Mouse (Mus musculus): Measurements from ENCODE around the gene Wdr90. TPM values are rescaled to one million over a fixed set of nuclear protein-coding genes. Genes with fewer than 3 reads are reported as not detected.
"Not testable (repeated sequence)": the region's sequence is repeated elsewhere in the genome, so short reads cannot be mapped to it uniquely, and the experiment has no call there.

Gene Wdr90
- polyA plus RNA-seq, 1 experiment from 2014 or later, result 13.1 TPM

GRCm38 (mm10) chr17:25808028-25808427, 53.3 kb downstream of the Wdr90 start:
- peaks cover 37% of the 10 kb centered on the region for H3K4me1 ChIP-seq (ENCODE audit: control insufficient read depth, insufficient read depth, low read depth, low read length)
- 19% methylated on average over 5 of the region's 5 CpGs for WGBS
- ATAC-seq, result peak; percentile 12; the same call in 1 of the 2 replicates

GRCm38 (mm10) chr17:25807452-25807851, 53.8 kb downstream of the Wdr90 start:
- H3K4me2 ChIP-seq (ENCODE audit: low read length); H3K9ac ChIP-seq (ENCODE audit: low read depth, low read length); H3K9me3 ChIP-seq (ENCODE audit: control insufficient read depth, low read length); H3K36me3 ChIP-seq (ENCODE audit: control insufficient read depth, insufficient read depth, low read length); H3K4me3 ChIP-seq (ENCODE audit: low read length); H3K27me3 ChIP-seq (replicated peaks; ENCODE audit: control insufficient read depth, insufficient read depth, low read length); ATAC-seq; H3K27ac ChIP-seq (ENCODE audit: low read depth, low read length): not testable (repeated sequence)
- 46% methylated on average over 2 of the region's 2 CpGs for WGBS
- H3K4me1 ChIP-seq (ENCODE audit: control insufficient read depth, insufficient read depth, low read depth, low read length), result peaks cover 37% of the 10 kb centered on the region

More at GRCm38 (mm10) chr17:25808028-25808427, 53.3 kb downstream of the Wdr90 start:
- H3K4me3 ChIP-seq (ENCODE audit: low read length), result peak overlapping the region; percentile 81
- H3K36me3 ChIP-seq (ENCODE audit: control insufficient read depth, insufficient read depth, low read length), result no peaks in the 10 kb centered on the region
- H3K9me3 ChIP-seq (ENCODE audit: control insufficient read depth, low read length), result no peaks in the 10 kb centered on the region
- H3K9ac ChIP-seq (ENCODE audit: low read depth, low read length), result peak overlapping the region; percentile 90
- peak overlapping the region; percentile 97 for H3K27ac ChIP-seq (ENCODE audit: low read depth, low read length)
- H3K4me2 ChIP-seq (ENCODE audit: low read length), result peak overlapping the region; percentile 82
- H3K27me3 ChIP-seq (replicated peaks; ENCODE audit: control insufficient read depth, insufficient read depth, low read length), result no peaks in the 10 kb centered on the region

GRCm38 (mm10) chr17:25806507-25806906, 54.8 kb downstream of the Wdr90 start:
- H3K4me1 ChIP-seq (ENCODE audit: control insufficient read depth, insufficient read depth, low read depth, low read length), result peaks cover 36% of the 10 kb centered on the region
- H3K9ac ChIP-seq (ENCODE audit: low read depth, low read length), result no peak overlapping the region
- no peaks in the 10 kb centered on the region for H3K36me3 ChIP-seq (ENCODE audit: control insufficient read depth, insufficient read depth, low read length)
- WGBS, result 88% methylated on average over 4 of the region's 4 CpGs
- H3K4me2 ChIP-seq (ENCODE audit: low read length), result no peak overlapping the region
- no peaks in the 10 kb centered on the region for H3K27me3 ChIP-seq (replicated peaks; ENCODE audit: control insufficient read depth, insufficient read depth, low read length)
- no peak overlapping the region for H3K4me3 ChIP-seq (ENCODE audit: low read length)
- no peak overlapping the region for H3K27ac ChIP-seq (ENCODE audit: low read depth, low read length)
- ATAC-seq, result no peak
- H3K9me3 ChIP-seq (ENCODE audit: control insufficient read depth, low read length), result no peaks in the 10 kb centered on the region

- Histone ChIP-seq H3K4me2 (ENCODE audit: low read length) (peak overlapping the region; percentile 25), H3K36me3 (ENCODE audit: control insufficient read depth, insufficient read depth, low read length) (no peaks in the 10 kb centered on the region), H3K9ac (ENCODE audit: low read depth, low read length) (peak overlapping the region; percentile 56), H3K9me3 (ENCODE audit: control insufficient read depth, low read length) (no peaks in the 10 kb centered on the region), H3K4me1 (ENCODE audit: control insufficient read depth, insufficient read depth, low read depth, low read length) (peaks cover 17% of the 10 kb centered on the region), H3K27me3 (replicated peaks; ENCODE audit: control insufficient read depth, insufficient read depth, low read length) (no peaks in the 10 kb centered on the region), H3K4me3 (ENCODE audit: low read length) (no peak overlapping the region), H3K27ac (ENCODE audit: low read depth, low read length) (peak overlapping the region; percentile 77)
- WGBS, result 6% methylated on average over 10 of the region's 10 CpGs
- ATAC-seq, result peak; percentile 93
Measured at GRCm38 (mm10) chr17:25802825-25803517, 58.3 kb downstream of the Wdr90 start.

- Histone ChIP-seq H3K4me3 (ENCODE audit: low read length) (no peak overlapping the region), H3K36me3 (ENCODE audit: control insufficient read depth, insufficient read depth, low read length) (no peaks in the 10 kb centered on the region), H3K4me1 (ENCODE audit: control insufficient read depth, insufficient read depth, low read depth, low read length) (peaks cover 30% of the 10 kb centered on the region), H3K4me2 (ENCODE audit: low read length) (no peak overlapping the region), H3K9me3 (ENCODE audit: control insufficient read depth, low read length) (no peaks in the 10 kb centered on the region), H3K27ac (ENCODE audit: low read depth, low read length) (no peak overlapping the region), H3K9ac (ENCODE audit: low read depth, low read length) (no peak overlapping the region), H3K27me3 (replicated peaks; ENCODE audit: control insufficient read depth, insufficient read depth, low read length) (peaks cover 3% of the 10 kb centered on the region; the same call in 1 of the 2 replicates)
- WGBS, result 8% methylated on average over 6 of the region's 6 CpGs
- ATAC-seq, result peak; percentile 4; the same call in 1 of the 2 replicates
Measured at GRCm38 (mm10) chr17:25801029-25801428, 60.3 kb downstream of the Wdr90 start.

DNA sequence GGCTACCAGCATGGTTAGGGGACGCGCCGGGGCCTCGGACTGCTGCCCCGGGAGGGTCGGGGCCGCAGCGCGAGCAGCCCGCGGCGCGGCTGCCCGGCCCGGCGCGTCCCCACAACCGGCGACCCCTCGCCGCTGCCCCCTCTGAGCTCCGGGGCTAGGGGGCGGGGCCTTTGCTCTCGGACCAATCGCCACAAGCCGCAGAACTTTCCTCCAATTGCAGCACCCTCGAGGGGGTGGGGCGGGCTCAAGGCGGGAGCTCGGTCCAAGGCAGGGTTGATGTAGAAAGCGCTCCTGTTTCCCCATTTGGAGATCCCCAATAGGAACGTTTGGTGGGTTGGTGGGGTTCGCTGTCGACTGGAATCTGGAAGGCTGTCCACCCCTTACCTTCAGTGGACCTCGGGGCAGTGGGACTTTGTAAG, 64.3 kb downstream of the Wdr90 start, which contains the start of gene Metrn:
Gene Metrn (minus strand): TSS at position 186 of the 419 bp plus-strand sequence.
- peak within 1 kb of the TSS; percentile 67 for H3K9ac ChIP-seq (ENCODE audit: low read depth, low read length)
- ATAC-seq, result peak; percentile 55
- H3K4me2 ChIP-seq (ENCODE audit: low read length), result peak within 1 kb of the TSS; percentile 83
- 0% methylated on average over 28 of the region's 35 CpGs for WGBS
- peaks cover 28% of the 10 kb centered on the region for H3K4me1 ChIP-seq (ENCODE audit: control insufficient read depth, insufficient read depth, low read depth, low read length)
- H3K27me3 ChIP-seq (replicated peaks; ENCODE audit: control insufficient read depth, insufficient read depth, low read length), result peaks cover 3% of the 10 kb centered on the region; the same call in 1 of the 2 replicates
- peak within 1 kb of the TSS; percentile 83 for H3K27ac ChIP-seq (ENCODE audit: low read depth, low read length)
- H3K9me3 ChIP-seq (ENCODE audit: control insufficient read depth, low read length), result no peaks in the 10 kb centered on the region
- peak within 1 kb of the TSS; percentile 65 for H3K4me3 ChIP-seq (ENCODE audit: low read length)
- H3K36me3 ChIP-seq (ENCODE audit: control insufficient read depth, insufficient read depth, low read length), result no peaks in the 10 kb centered on the region

DNA sequence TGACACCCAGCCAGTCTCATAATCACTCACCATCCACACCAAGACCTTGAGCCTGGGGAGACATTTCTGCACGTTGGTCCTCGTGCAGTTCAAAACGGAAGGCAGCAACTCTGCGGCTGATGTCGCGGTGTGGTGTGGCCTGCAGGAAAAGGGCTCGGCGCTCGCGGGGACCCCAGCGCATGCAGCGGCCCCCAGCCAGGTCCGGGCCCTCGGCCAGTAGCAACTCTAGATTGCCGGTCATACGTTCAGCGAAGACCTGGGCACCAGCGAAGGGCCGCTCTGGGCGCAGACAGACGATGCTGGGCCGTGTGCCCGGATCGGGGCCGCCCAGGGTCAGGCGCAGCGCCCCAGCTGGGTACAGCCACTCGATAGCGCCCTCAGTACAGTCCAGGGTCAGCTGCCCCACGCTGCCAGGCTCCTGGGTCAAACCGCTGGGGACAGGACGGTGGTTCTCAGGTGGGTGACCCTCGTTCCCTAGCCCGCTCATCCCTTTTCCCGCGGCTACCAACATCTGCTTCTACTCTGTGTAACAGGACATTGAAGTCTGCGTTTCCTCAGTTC, 65.0 kb downstream of the Wdr90 start:
- no peak for ATAC-seq
- peak overlapping the region; percentile 83 for H3K4me2 ChIP-seq (ENCODE audit: low read length)
- H3K9ac ChIP-seq (ENCODE audit: low read depth, low read length), result peak overlapping the region; percentile 67
- peaks cover 30% of the 10 kb centered on the region for H3K4me1 ChIP-seq (ENCODE audit: control insufficient read depth, insufficient read depth, low read depth, low read length)
- peak overlapping the region; percentile 83 for H3K27ac ChIP-seq (ENCODE audit: low read depth, low read length)
- no peaks in the 10 kb centered on the region for H3K36me3 ChIP-seq (ENCODE audit: control insufficient read depth, insufficient read depth, low read length)
- H3K4me3 ChIP-seq (ENCODE audit: low read length), result peak overlapping the region; percentile 65
- no peaks in the 10 kb centered on the region for H3K9me3 ChIP-seq (ENCODE audit: control insufficient read depth, low read length)
- 1% methylated on average over 29 of the region's 37 CpGs for WGBS
- H3K27me3 ChIP-seq (replicated peaks; ENCODE audit: control insufficient read depth, insufficient read depth, low read length), result peaks cover 3% of the 10 kb centered on the region; the same call in 1 of the 2 replicates

- Histone ChIP-seq H3K27ac (ENCODE audit: low read depth, low read length) (peak within 1 kb of the TSS; percentile 83), H3K4me1 (ENCODE audit: control insufficient read depth, insufficient read depth, low read depth, low read length) (peaks cover 37% of the 10 kb centered on the region), H3K36me3 (ENCODE audit: control insufficient read depth, insufficient read depth, low read length) (no peaks in the 10 kb centered on the region), H3K9me3 (ENCODE audit: control insufficient read depth, low read length) (no peaks in the 10 kb centered on the region), H3K4me2 (ENCODE audit: low read length) (peak within 1 kb of the TSS; percentile 83), H3K4me3 (ENCODE audit: low read length) (peak within 1 kb of the TSS; percentile 65), H3K9ac (ENCODE audit: low read depth, low read length) (peak within 1 kb of the TSS; percentile 67), H3K27me3 (replicated peaks; ENCODE audit: control insufficient read depth, insufficient read depth, low read length) (peaks cover 3% of the 10 kb centered on the region; the same call in 1 of the 2 replicates)
- ATAC-seq, result peak; percentile 57
- 18% methylated on average over 6 of the region's 6 CpGs for WGBS
Measured at GRCm38 (mm10) chr17:25795609-25796092, 65.7 kb downstream of the Wdr90 start, which contains the start of gene AC134908.4. Gene AC134908.4, minus strand, starts transcription at chr17:25795659.

- peak overlapping the region; percentile 71 for H3K27ac ChIP-seq (ENCODE audit: low read depth, low read length)
- ATAC-seq, result no peak
- H3K4me1 ChIP-seq (ENCODE audit: control insufficient read depth, insufficient read depth, low read depth, low read length), result peaks cover 41% of the 10 kb centered on the region
- H3K9me3 ChIP-seq (ENCODE audit: control insufficient read depth, low read length), result no peaks in the 10 kb centered on the region
- 35% methylated on average over 17 of the region's 17 CpGs for WGBS
- H3K4me2 ChIP-seq (ENCODE audit: low read length), result peak overlapping the region; percentile 83
- H3K27me3 ChIP-seq (replicated peaks; ENCODE audit: control insufficient read depth, insufficient read depth, low read length), result peaks cover 3% of the 10 kb centered on the region; the same call in 1 of the 2 replicates
- H3K4me3 ChIP-seq (ENCODE audit: low read length), result peak overlapping the region; percentile 65
- H3K9ac ChIP-seq (ENCODE audit: low read depth, low read length), result peak overlapping the region; percentile 32; the same call in 1 of the 2 replicates
- no peaks in the 10 kb centered on the region for H3K36me3 ChIP-seq (ENCODE audit: control insufficient read depth, insufficient read depth, low read length)
Measured at GRCm38 (mm10) chr17:25794998-25795397, 66.3 kb downstream of the Wdr90 start.
